Mouse (Mus musculus) right cerebral cortex, postnatal 36 days (tissue): ENCODE results near the gene Rps3a1.
A peak's percentile ranks its signal among the peaks of the same experiment; 100 is the strongest.
"Not testable (repeated sequence)": the region's sequence is repeated elsewhere in the genome, so short reads cannot be mapped to it uniquely, and the experiment has no call there.

Experiments
- DNase-seq, 2 experiments: peaks; one replicate each; pipeline ENCODE4 v3.0.0; 2022; ENCODE audit warnings: low spot score in 2 of 2, mixed read lengths in 1 of 2

The Rps3a1 gene

GRCm38 (mm10) chr3:86114659-86115338, 27.7 kb downstream of the Rps3a1 start:
- DNase-seq, result peak in 1 of 2 experiments; percentile 8

- DNase-seq, result no peak
Observed at GRCm38 (mm10) chr3:86112766-86113165, 29.7 kb downstream of the Rps3a1 start.

GRCm38 (mm10) chr3:86110077-86110476, 32.4 kb downstream of the Rps3a1 start:
- no peak for DNase-seq

GRCm38 (mm10) chr3:86109099-86109498, 33.4 kb downstream of the Rps3a1 start:
- peak in 1 of 2 experiments; percentile 21 for DNase-seq

- no peak for DNase-seq
Observed at GRCm38 (mm10) chr3:86108576-86108975, 33.9 kb downstream of the Rps3a1 start.

GRCm38 (mm10) chr3:86107637-86108539, 34.6 kb downstream of the Rps3a1 start:
- no peak for DNase-seq

- DNase-seq, result no peak
Observed at GRCm38 (mm10) chr3:86106086-86106632, 36.3 kb downstream of the Rps3a1 start.

GRCm38 (mm10) chr3:86104909-86105308, 37.6 kb downstream of the Rps3a1 start:
- no peak for DNase-seq

- not testable (repeated sequence) for DNase-seq
Observed at GRCm38 (mm10) chr3:86104433-86104832, 38.1 kb downstream of the Rps3a1 start.

- DNase-seq, result no peak
Observed at GRCm38 (mm10) chr3:86103449-86104291, 38.8 kb downstream of the Rps3a1 start.

GRCm38 (mm10) chr3:86101956-86102355, 40.5 kb downstream of the Rps3a1 start:
- no peak for DNase-seq

- DNase-seq, result no peak
Observed at GRCm38 (mm10) chr3:86093907-86094306, 48.6 kb downstream of the Rps3a1 start.

- no peak for DNase-seq
Observed at GRCm38 (mm10) chr3:86093213-86093845, 49.2 kb downstream of the Rps3a1 start.
